Mouse (Mus musculus) brain, adult 10 weeks (tissue): Measurements from ENCODE around the gene C2cd3. TPM values are rescaled to one million over a fixed set of nuclear protein-coding genes. Genes with fewer than 3 reads are reported as not detected.

ENCODE experiments used
- polyA plus RNA-seq: library from polyadenylated mRNA; stranded (reverse); fragments of 350-450 nt; fragmentation: Illumina TruSeq; extraction: RNeasy Lipid Tissue Mini Kit (QIAGEN cat#74804); gene quantifications from one replicate; pipeline ENCODE4 v1.2.3, GENCODE M21; 2015; ENCODE audit warnings: low read depth, low replicate concordance

C2cd3 gene
- 20.0 TPM for polyA plus RNA-seq

DNA sequence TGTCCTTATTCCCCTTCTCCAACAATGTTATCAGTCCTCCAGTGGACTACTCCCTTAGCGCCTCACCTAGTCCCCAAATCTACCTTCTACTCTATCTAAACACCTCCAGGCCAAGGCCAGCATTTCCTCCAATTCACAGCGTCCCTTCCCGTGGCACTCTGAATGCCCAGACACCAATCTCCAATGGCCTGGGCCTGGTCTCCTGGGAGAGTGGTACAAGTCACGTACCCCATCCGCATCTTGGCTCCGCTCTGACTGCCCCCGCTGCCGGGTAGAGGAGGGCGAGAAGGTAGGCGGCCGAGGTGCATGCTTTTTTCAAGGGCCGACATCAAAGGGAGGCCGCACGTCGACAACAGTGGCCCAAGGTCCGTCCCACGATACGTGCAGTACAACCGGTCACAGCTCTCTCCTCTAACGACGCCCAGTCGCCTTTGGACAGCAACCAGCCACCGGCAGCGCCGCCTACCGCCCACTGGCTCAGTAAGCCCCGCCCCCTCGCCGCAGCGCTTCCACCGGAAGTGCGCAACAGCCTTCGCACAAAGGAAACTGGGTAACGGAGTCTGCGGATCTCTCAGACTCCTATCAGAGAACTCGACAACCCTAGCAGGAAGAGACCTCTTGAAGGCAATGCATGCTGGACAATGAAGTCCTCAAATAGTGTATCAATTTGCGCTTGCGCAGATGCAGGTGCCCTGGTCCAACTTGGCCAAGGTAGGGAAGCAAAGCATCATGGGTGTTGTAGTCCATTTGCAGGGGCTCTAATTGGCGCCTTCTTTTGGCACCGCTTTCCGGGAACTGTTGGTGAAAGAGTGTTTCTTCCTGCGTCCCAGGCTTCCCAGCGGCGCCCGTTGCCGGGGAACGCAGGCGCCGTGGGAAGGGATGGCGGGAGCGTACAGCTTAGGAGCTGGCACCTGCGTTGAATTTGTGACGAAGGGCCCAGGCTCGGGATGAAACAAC is at the start of gene C2cd3, which contains the start of gene Ppme1:
C2cd3 (plus strand) TSS at position 739 of the 957 bp plus-strand sequence.
Ppme1 (minus strand) TSS at position 813 of the 957 bp plus-strand sequence.

DNA sequence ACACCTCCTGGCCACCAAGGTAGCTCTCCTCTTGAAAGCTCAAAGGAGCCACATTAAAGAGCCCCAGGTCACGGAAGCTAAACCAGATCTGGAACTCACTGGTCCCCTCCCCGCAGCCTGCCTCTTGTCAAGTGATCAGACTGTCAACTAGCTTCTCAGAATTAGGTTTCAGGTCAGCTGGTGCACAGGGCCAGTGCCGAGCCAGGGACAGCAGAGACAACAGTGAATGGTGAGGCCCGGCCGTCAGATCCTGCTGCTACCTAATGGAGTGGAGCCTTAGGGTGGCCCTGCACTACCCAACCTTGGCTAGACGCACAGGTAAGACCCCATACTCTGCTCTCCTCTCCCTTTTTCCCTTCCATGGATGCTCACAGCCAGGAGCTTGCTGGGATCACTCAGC is 100.7 kb downstream of the C2cd3 start, which contains the start of gene Ucp3:
Ucp3 (plus strand) TSS at position 214 of the 400 bp plus-strand sequence.

DNA sequence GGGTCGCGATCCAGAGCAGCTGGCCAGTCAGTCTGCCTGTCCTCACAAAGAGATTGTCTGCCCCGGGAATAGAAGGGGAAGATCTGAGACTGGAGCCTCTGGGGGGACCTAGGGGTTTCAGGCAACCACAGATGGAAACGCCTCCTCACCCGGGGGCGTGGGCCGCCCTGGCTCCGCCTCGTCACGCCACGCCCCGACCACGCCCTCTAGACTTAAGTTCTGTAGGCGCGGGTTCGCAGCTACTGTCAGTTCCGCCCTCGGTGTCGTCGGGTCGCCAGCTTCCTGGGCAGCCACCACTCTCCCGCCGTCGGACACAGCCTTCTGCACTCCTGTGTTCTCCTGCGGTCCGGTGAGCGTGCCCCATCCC is 121.1 kb downstream of the C2cd3 start, which contains the start of gene Ucp2:
Ucp2 (plus strand) TSS at position 221 of the 367 bp plus-strand sequence.

DNA sequence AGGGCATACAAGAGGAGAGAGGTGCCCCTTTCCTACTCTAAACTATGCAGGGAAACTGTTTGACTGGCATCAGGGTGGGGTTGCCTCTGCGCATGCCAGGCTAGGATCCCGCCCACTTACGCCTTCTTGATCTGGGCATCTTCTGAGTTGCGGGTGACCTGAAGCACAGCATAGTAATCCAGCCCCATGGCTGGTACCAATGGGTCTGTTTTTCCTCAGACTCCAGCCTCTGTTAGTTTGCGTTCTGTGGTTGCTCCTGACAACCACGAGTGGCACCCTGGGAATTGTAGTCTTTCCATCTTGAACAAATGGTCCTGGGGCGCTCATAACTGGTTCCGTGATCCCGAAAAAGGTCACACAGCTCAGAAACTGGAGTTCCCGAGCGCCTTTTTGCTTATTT is 142.5 kb downstream of the C2cd3 start, which contains the start of gene Dnajb13:
Dnajb13 (minus strand) TSS at position 388 of the 400 bp plus-strand sequence.

Other genes with a start within 250 kb of the C2cd3 start
- gene Lipt2, start 213.0 kb upstream of the C2cd3 start, polyA plus RNA-seq = 7.9 TPM
- gene Kcne3, start 195.7 kb upstream of the C2cd3 start, polyA plus RNA-seq = 0.57 TPM
- 125 TPM for gene Pgm2l1, start 144.8 kb upstream of the C2cd3 start, polyA plus RNA-seq
- 4.4 TPM for gene P4ha3, start 86.7 kb upstream of the C2cd3 start, polyA plus RNA-seq
- 185 TPM for gene Ppme1, start 74 bp downstream of the C2cd3 start, polyA plus RNA-seq
- gene Ucp3, start 100.8 kb downstream of the C2cd3 start, polyA plus RNA-seq = 4.0 TPM
- gene Ucp2, start 121.1 kb downstream of the C2cd3 start, polyA plus RNA-seq = 30.0 TPM
- 0.82 TPM for gene Dnajb13, start 142.7 kb downstream of the C2cd3 start, polyA plus RNA-seq
- 14.2 TPM for gene Coa4, start 164.8 kb downstream of the C2cd3 start, polyA plus RNA-seq
- gene Rab6a, start 235.2 kb downstream of the C2cd3 start, polyA plus RNA-seq = 497 TPM
- 129 TPM for gene Mrpl48, start 236.1 kb downstream of the C2cd3 start, polyA plus RNA-seq